Mouse (Mus musculus) lung, adult 2 months (tissue): ENCODE results near the gene S100pbp. TPM values are rescaled to one million over a fixed set of nuclear protein-coding genes. Genes with fewer than 3 reads are reported as not detected.
"Not testable (repeated sequence)": the region's sequence is repeated elsewhere in the genome, so short reads cannot be mapped to it uniquely, and the experiment has no call there.

ENCODE experiments used
- DNase-seq: peaks from one replicate; pipeline ENCODE4 v3.0.0; 2022
- H3K4me1 ChIP-seq: fragments of 200-500 bp; 2 replicates; pipeline ENCODE4 v1.6.1; 2011; ENCODE audit warnings: low read length; ENCODE audit not compliant: control insufficient read depth, insufficient read depth
- H3K4me3 ChIP-seq: fragments of 200-500 bp; replicated peaks from 2 replicates; pipeline ENCODE3; 2011; ENCODE audit warnings: low read depth, mild to moderate bottlenecking, control low read depth, low read length; ENCODE audit errors: extremely low read depth
- CTCF ChIP-seq: fragments of 200-500 bp; IDR thresholded peaks from 2 replicates; pipeline ENCODE4 v1.5.1; 2011; ENCODE audit warnings: mild to moderate bottlenecking, low read length, control low read depth; ENCODE audit not compliant: insufficient read depth
- POLR2A ChIP-seq: fragments of 200-500 bp; IDR thresholded peaks from 2 replicates; pipeline ENCODE4 v1.6.1; 2011; ENCODE audit warnings: low read depth, mild to moderate bottlenecking, control low read depth, low read length, borderline replicate concordance; ENCODE audit errors: extremely low read depth
- WGBS: fragments of 180-500 bp; shearing (Covaris S2); methylation state at CpG from one replicate; pipeline ENCODE4 v1.1.7; 2018; 5-methylcytosine and 5-hydroxymethylcytosine counted together
- polyA plus RNA-seq: library from polyadenylated mRNA; depleted of rRNA; stranded (reverse); fragments of >200 nt; gene quantifications from 2 replicates; pipeline ENCODE4 v1.2.3, GENCODE M21; 2012

Gene S100pbp
- polyA plus RNA-seq, 1 experiment, result 10.5 TPM

DNA sequence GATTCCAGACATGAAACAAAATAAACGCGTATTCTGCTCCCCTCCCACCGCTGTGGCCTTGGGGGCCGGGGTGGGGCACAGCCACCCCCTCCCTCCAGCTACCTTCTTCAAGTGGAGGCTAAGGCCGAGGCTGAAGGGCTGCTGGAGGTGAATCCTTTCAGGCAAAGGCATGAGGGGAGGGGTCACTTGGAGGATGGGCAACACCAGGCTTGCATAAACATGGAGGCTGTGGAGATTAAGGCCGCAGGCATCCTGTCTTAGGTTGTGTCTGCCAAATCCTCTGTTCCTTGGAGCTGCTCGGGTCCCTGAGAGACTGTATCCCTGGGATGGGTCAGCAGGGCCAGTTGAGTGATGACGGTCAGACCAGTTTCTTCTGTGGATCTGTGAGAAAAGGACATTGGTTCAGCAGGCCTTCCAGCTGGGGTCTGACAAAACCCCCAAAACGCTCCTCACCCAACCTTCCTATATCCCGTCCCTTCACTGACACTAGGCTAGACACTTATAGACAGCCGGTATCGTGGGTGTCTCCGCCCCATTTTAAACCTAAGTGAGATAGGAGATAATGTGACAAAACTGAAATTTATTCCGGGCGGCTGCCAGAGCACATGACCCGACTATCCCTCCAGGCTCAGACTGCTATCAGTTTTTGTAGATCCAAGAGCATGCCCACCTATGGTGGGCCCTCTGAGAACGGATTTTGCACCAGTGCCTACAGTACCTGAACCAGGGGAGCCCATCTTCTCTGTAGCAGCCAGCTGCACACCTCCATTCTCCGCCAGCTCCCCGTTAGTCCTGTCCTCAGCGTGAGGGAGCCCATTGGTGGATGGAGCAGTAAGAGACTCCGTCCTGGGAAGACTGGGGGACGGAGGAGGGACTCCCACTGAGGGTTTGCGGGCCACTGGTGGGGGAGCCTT lies 31.8 kb upstream of the S100pbp start:
- DNase-seq, result no peak
- Histone ChIP-seq H3K4me1 (no peaks in the 10 kb centered on the region), H3K4me3 (no peak overlapping the region)
- 76% methylated on average over 23 of the region's 23 CpGs for WGBS
- TF ChIP-seq POLR2A (no peak), CTCF (no peak)

DNA sequence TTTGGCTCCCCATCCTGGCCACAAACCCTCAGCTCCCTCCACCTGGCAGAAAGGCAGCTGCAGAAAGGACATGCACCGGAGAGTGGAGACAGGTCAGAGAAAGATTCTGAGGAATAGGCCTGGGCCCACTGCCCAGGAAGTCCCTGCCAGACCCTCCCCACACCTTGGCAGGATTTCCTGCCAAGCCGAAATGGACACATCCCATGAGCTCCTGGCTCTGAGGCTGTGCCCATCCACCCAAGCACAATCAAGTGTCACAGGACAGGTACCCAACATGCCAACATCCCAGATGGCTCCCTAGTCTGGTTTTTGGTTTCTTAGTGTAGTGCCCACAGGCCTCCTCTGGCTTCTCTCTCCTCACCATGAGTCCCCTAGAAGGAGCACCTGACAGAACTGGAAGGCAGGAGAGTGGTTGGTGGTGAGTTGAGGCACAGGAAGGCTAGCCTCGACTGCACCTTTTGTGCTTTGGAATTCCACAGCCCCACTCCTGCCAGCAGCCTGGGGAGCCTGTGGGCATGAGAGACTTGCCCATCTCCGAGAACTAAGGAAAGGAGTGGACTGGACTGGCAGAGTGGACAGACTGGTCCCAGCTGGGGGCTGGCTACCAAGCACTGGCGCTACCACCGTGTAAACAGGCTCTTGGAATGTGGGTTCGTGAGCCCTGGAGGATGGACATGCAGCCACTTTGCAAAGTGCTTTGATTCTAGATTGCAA lies 31.0 kb upstream of the S100pbp start:
- no peak for DNase-seq
- no peak overlapping the region for H3K4me3 ChIP-seq
- WGBS, result 58% methylated on average over 7 of the region's 7 CpGs
- TF ChIP-seq POLR2A (no peak), CTCF (no peak)
- no peaks in the 10 kb centered on the region for H3K4me1 ChIP-seq

- WGBS, result 90% methylated on average over 10 of the region's 10 CpGs
- no peak for TF ChIP-seq CTCF
- DNase-seq, result no peak
Measured at GRCm38 (mm10) chr4:129219198-129219597, 29.7 kb upstream of the S100pbp start.

DNA sequence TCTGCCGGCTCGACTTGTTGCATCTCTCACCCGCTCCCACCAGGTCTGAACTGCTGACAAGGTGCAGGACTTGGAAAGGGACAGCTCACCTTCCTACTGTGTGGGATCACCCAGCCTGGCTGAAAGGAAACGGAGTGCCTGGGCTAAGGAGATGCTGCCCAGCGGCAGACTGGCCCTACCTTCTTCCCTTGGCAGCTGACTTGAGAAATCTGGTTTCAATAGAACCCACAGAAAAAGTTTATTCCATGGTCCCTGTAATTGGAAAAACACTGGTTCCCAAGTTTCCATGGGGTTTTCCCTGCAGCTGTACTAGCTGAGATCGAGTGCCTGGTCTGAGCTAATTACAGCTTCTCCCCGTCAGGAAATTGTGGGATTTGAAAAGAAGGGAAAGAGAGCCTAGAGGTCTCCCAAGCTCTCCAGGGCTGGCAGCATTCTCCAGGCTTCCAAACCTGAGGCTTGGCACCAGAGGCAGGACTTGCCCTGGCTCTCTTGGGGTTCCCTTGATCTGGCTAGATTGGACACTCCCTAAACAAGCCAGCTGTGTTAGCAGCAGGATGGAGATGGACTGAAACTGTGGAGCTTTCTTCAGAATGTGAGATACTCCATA lies 29.1 kb upstream of the S100pbp start:
- Histone ChIP-seq H3K4me3 (no peak overlapping the region), H3K4me1 (no peaks in the 10 kb centered on the region)
- DNase-seq, result no peak
- 77% methylated on average over 7 of the region's 7 CpGs for WGBS
- TF ChIP-seq POLR2A (no peak), CTCF (no peak)

More at GRCm38 (mm10) chr4:129219198-129219597, 29.7 kb upstream of the S100pbp start:
- Histone ChIP-seq H3K4me3 (no peak overlapping the region), H3K4me1 (no peaks in the 10 kb centered on the region)

DNA sequence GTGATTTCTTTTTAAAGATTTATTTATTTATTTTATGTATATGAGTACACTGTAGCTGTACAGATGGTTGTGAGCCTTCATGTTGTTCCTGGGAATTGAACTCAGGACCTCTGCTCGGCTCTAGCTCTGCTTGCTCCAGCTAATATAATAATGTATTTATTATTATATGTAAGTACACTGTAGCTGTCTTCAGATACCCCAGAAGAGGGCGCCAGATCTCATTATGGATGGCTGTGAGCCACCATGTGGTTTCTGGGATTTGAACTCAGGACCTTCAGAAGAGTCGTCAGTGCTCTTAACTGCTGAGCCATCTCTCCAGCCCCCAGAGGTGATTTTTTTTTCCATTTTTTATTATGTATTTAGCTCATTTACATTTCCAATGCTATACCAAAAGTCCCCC lies 23.0 kb upstream of the S100pbp start:
- not testable (repeated sequence) for H3K4me3 ChIP-seq, DNase-seq, H3K4me1 ChIP-seq
- 71% methylated on average over 3 of the region's 3 CpGs for WGBS

GRCm38 (mm10) chr4:129211461-129211860 lies 21.9 kb upstream of the S100pbp start:
- WGBS, result 66% methylated on average over 4 of the region's 4 CpGs
- H3K4me3 ChIP-seq, result no peak overlapping the region
- no peak for DNase-seq
- no peak for TF ChIP-seq CTCF
- no peak for TF ChIP-seq POLR2A
- no peaks in the 10 kb centered on the region for H3K4me1 ChIP-seq

- Histone ChIP-seq H3K4me3 (no peak overlapping the region), H3K4me1 (no peaks in the 10 kb centered on the region)
- TF ChIP-seq POLR2A, result no peak
- peak; percentile 19; the same call in 1 of the 2 replicates for TF ChIP-seq CTCF
- no peak for DNase-seq
- 41% methylated on average over 7 of the region's 7 CpGs for WGBS
Measured at GRCm38 (mm10) chr4:129209504-129209903, 20.0 kb upstream of the S100pbp start.

DNA sequence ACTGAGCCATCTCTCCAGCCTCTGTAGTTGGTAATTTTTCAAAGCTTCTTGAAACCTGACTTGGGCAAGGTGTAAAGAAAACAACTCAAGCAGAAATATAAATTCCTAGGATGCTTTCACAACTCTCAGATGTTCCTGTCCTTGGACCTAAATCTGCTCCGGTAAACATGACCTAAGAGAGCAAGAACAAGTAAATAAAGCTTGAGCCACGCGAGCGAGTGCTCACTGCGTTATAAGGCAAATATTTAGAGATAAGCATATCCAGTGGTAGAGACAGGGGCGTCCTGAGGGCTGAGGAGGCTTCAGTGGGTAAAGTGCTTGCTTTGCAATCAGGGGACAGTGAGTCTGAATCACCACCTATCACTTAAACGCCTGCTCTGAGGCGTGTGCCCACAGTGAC lies 17.3 kb upstream of the S100pbp start:
- no peaks in the 10 kb centered on the region for H3K4me1 ChIP-seq
- H3K4me3 ChIP-seq, result no peak overlapping the region
- TF ChIP-seq POLR2A (no peak), CTCF (no peak)
- DNase-seq, result no peak
- 55% methylated on average over 8 of the region's 8 CpGs for WGBS

- no peak for DNase-seq
- Histone ChIP-seq H3K4me3 (no peak overlapping the region), H3K4me1 (no peaks in the 10 kb centered on the region)
- TF ChIP-seq CTCF (no peak), POLR2A (no peak)
- 87% methylated on average over 10 of the region's 10 CpGs for WGBS
Measured at GRCm38 (mm10) chr4:129204655-129205054, 15.1 kb upstream of the S100pbp start.
